Mouse (Mus musculus) spleen, embryonic (tissue): ENCODE measurements around the gene 2810408A11Rik.

Source experiments
- CTCF ChIA-PET: fragments of 350-600 bp; sonication (Branson Sonifier 250); formaldehyde crosslinking; loops from one replicate; lab custom pipeline; 2022; lab: Charles Lee

Gene 2810408A11Rik

GRCm38 (mm10) chr11:69914917-69915430 lies 14.2 kb upstream of the 2810408A11Rik start:
- CTCF ChIA-PET, result interaction anchor here (1.1 kb wide), 1 partner anchor 14 kb away, joined by 12 read pairs; no protein-coding TSS in a partner anchor

DNA sequence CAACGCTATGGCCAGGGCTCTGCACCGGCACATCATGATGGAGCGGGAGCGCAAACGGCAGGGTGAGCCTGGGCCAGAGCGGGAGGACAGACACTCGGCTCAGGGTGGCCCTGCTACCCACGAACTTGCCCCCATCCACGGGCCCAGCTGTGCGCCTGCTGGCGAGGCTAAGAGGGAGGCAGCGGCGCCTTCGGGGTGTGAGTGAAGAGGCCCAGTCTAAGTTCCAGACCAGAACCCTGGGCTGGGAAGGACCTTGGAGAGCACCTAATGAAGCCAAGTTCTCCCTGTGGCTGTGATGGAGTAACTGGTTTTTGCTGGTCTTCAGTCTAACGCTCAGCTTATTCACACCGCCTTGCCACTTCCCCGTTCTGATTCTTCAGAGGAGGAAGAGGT lies 13.6 kb upstream of the 2810408A11Rik start:
- CTCF ChIA-PET, result interaction anchor here (1.1 kb wide), 1 partner anchor 14 kb away, joined by 12 read pairs; no protein-coding TSS in a partner anchor

DNA sequence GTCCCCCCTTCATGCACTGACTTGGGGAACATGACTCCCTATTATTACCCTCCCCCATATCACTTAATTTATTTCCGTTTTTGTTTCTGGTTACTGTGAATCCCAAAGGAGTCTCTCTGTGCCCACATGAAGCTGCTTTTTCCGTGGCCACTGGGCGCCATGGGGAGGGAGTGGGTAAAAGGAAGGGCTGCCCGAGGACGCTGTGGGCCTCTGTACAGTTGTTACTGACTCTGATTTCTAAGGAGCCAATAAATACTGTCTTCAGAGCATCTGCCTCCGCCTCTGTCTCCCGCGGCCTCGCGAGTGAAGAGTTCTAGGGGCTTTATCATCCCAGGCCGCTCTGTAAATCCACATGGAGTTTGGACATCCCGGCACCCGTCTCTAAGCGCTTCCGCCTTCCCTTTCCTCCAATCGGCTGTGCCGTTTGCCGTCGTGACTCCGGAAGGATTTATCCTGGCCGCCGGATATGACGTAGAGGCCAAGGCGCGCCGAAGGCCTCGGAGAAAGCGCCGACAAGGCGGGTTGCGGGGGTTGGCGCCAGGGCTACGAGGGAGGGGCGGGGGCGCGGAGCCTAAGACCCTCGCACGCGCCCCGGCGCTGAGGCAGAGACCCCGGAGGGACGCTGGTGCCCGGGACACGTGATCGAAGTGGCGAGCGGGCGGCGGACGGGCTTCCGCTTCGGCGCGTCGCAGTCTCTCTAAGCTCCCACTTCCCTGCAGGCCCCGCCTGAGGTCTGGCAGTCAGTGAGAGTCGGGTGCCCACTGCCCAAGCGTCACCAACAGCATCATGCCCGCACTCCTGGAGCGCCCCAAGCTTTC lies 13.0 kb upstream of the 2810408A11Rik start, which contains the start of gene Gps2:
TSS of gene Gps2 (plus strand) at position 335 of the 818 bp plus-strand sequence.
- CTCF ChIA-PET, result no interaction called here

GRCm38 (mm10) chr11:69912716-69913530 lies 12.1 kb upstream of the 2810408A11Rik start:
- CTCF ChIA-PET, result no interaction called here

DNA sequence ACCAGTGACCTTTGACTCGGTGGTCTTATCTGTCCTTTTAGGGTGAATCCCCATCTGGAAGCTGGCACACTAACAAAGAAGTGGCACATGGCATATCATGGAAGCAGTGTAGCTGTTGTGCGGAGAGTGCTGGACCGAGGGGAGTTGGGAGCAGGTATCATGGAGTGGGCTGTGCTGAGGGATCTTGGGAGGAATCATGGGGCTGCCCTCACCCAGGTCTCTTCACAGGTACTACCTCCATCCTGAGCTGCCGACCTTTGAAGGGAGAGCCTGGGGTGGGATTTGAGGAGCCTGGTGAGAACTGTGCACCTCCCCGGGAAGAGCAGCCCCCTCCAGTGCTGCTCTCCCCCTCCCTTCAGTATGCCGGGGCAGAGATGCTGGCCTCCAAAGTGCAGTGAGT lies 10.9 kb upstream of the 2810408A11Rik start:
- CTCF ChIA-PET, result no interaction called here

- CTCF ChIA-PET, result interaction anchor here (0.5 kb wide), 1 partner anchor 291 kb away, joined by 4 read pairs; no protein-coding TSS in a partner anchor
Measured at GRCm38 (mm10) chr11:69910781-69911560, 10.2 kb upstream of the 2810408A11Rik start.

DNA sequence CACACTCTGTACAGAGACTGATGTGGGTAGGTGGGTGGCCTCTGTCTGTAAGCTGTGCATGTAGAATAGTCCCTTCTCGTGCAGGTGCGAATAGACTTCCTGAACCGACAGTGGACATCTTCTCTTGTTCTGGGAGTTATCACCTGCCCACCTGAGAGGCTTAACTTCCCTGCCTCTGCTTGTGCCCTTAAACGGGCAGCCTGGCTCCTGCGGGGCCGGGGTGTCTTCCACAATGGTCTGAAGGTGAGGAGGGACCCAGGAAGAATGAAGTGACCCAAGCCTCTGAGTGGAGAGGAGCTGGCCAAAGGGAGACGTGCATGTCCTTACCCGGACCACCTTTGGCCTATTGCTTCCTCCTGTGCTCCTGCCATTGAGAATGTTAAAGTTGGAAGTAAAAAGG lies 9.4 kb upstream of the 2810408A11Rik start:
- CTCF ChIA-PET, result no interaction called here

DNA sequence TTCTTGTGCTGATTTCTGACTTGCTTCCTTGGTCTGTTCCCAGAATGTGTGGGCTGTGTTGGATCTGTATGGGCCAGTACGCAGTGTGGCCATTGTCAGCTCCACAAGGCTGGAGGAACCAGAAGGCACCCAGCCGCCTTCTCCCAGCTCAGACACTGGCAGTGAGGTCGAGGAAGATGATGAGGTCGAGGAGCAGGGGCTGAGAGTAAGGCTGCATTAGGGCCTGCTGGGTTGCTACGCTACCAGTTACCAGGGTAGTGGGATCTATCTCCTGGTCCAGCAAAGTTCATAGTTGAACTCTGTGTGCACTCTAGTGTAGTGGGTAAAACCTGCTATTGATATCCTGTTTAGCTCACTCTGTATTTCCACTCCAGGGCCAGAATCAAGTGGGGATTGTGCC lies 8.4 kb upstream of the 2810408A11Rik start:
- CTCF ChIA-PET, result interaction anchor here (0.7 kb wide), 2 partner anchors 13 to 14 kb away, joined by 4 to 7 read pairs; partner anchors contain the start of gene Acap1

DNA sequence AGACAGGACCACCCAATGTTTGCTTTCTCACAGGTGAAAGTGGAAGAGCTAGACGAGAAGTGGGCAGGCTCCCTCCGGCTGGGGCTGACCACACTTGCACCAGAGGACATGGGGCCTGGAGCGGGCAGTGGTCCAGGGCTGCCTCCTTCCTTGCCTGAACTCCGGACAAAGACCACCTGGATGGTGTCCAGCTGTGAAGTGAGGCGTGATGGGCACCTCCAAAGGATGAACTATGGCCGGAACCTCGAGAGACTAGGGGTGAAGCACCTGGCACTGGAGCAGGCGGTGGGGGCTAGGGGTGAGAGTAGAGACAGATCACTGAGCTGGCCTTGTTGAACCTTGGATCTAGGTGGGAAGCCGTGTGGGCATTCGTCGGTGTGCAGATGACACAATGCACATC lies 7.9 kb upstream of the 2810408A11Rik start:
- CTCF ChIA-PET, result interaction anchor here (0.6 kb wide), 1 partner anchor 10 kb away, joined by 3 read pairs; no protein-coding TSS in a partner anchor

GRCm38 (mm10) chr11:69904311-69904710 lies 3.5 kb upstream of the 2810408A11Rik start:
- CTCF ChIA-PET, result interaction anchor here (0.7 kb wide), 1 partner anchor 82 kb away, joined by 3 read pairs; no protein-coding TSS in a partner anchor

DNA sequence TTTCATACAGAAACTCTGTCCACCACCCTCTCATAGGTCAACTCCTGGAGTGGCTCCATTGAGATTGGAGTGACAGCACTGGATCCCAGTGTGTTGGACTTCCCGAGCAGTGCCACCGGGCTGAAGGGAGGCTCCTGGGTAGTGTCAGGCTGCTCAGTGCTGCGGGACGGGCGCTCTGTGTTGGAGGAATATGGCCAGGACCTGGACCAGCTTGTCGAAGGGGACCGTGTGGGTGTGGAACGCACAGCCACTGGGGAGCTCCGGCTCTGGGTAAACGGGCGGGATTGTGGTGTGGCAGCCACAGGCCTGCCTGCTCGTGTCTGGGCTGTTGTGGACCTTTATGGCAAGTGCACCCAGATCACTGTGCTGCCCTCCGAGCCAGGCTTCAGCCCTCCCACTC lies 2.2 kb upstream of the 2810408A11Rik start:
- CTCF ChIA-PET, result no interaction called here

GRCm38 (mm10) chr11:69901993-69902392 lies 1.2 kb upstream of the 2810408A11Rik start:
- CTCF ChIA-PET, result no interaction called here

GRCm38 (mm10) chr11:69901406-69901846 lies 639 bp upstream of the 2810408A11Rik start:
- CTCF ChIA-PET, result no interaction called here

DNA sequence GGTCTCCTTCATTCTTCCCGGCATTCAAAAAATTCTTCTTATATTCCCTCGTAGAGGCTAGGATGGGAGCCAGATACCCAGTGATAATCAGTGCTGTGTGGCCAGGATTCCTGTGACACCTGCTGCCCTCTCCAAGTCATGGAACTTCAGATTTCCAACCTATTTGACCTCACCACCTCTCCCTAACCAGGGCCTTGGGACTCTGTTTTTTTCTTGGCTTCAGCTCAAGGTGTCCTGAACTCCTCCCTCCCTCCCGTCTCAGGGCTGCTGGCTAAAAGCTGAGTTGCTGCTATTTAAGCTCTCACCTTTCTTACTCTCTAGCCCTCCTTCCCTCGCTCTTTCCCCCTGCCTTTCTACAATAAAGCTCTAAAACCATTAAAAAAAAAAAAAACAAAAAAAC lies 917 bp downstream of the 2810408A11Rik start:
- CTCF ChIA-PET, result interaction anchor here (1.2 kb wide), 1 partner anchor 11 kb away, joined by 3 read pairs; no protein-coding TSS in a partner anchor

DNA sequence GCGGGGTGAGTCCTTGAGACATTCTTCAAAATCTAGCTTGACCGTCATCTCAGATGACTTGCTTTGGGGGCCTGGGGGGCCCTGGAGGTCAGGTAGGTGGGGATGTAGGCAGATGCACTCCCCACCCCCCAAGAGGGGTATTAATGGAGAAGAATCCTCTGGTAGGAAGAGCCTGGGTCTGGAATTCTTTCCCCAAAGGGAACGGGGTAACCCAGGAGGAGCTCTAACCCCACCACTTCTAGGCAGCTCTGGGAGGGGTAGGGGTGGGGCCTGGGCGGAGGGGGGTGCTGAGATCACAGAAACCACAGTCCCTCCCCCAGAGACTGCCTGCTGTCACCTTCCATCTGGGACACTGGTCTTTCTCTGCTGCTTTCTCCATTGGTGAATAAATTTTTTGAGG lies 5.5 kb downstream of the 2810408A11Rik start, which contains the start of gene Acap1:
TSS of gene Acap1 (minus strand) at position 249 of the 400 bp plus-strand sequence.
- CTCF ChIA-PET, result interaction anchor here (0.6 to 0.9 kb wide), 2 partner anchors 14 to 22 kb away, joined by 3 to 4 read pairs; no protein-coding TSS in a partner anchor

- CTCF ChIA-PET, result interaction anchor here (0.6 to 0.9 kb wide), 4 partner anchors 15 to 74 kb away, joined by 3 to 27 read pairs (median 4); no protein-coding TSS in a partner anchor
Measured at GRCm38 (mm10) chr11:69894671-69895070, 6.1 kb downstream of the 2810408A11Rik start.

GRCm38 (mm10) chr11:69891482-69891881 lies 9.3 kb downstream of the 2810408A11Rik start:
- CTCF ChIA-PET, result interaction anchor here (0.9 kb wide), 1 partner anchor 8 kb away, joined by 3 read pairs; no protein-coding TSS in a partner anchor

DNA sequence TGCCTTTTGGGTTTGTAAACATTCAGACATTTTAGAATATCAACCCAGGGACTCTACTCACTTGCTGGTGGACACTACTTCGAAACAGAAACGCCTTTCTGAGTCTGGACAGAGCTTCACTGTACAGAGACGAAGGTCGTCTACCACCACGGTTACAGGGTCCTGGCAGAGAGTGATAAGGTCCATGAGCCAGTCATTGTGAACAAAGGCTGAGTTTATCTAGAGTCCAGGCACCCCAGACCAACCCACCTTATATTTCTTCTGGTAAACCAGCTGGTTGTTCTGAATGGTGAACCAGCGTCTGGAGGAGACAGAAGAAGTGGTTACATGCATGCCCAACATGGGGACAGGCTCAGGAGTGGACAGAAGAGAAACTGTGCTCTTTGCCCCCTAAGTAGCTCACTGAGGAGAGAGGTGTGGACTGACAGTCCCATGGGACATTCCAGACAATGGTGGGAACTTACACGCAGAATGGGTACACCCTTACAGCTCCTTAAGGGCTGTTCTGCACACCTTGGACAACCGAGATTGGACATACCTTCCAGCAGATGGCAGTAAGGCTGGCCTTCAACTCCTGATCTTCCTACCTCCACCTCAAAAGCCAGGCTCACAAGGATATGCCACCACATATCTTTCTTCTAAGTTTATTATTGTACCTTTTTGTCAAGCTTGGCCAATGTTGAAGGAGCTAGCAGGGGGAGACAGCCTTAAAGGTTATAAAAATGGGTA lies 13.7 kb downstream of the 2810408A11Rik start:
- CTCF ChIA-PET, result interaction anchor here (0.5 kb wide), 1 partner anchor 158 kb away, joined by 3 read pairs; no protein-coding TSS in a partner anchor

GRCm38 (mm10) chr11:69884663-69885062 lies 16.1 kb downstream of the 2810408A11Rik start:
- CTCF ChIA-PET, result interaction anchor here (0.6 to 1.6 kb wide), 2 partner anchors 37 to 195 kb away, joined by 4 to 7 read pairs; partner anchors contain the start of gene Eif5a
